Mouse (Mus musculus) ES-Bruce4 (cell line): ENCODE measurements around the gene Pex14.

Experiments used
- CTCF ChIP-seq: IDR thresholded peaks from one replicate; pipeline ENCODE4 v1.8.1; 2011; ENCODE audit warnings: low read depth, low read length
- EP300 ChIP-seq: IDR thresholded peaks from 2 replicates; pipeline ENCODE4 v1.6.1; 2011; ENCODE audit warnings: low read depth, low read length; ENCODE audit not compliant: insufficient read depth
- POLR2A ChIP-seq: IDR thresholded peaks from one replicate; pipeline ENCODE4 v1.8.1; 2011; ENCODE audit warnings: low read length; ENCODE audit not compliant: insufficient read depth

DNA sequence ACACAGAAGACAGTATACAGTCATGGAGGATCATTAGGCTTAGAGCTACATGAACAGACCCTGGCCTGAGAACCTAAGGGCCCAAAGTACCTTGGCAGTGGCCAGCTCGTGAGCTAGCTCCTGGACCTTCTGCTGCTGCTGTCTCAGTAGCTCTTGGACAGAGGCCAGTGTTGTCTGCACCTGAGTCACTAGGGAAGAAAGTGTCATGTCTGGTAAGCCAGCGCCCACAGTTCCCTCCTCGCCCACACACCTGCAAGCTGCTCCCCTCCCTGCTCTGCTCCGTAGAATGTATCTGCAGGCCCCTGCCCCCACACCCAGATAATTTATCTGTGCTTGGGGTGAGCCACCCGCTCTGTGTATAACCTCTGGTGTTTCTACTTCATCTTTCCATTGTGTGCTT lies 133.5 kb downstream of the Pex14 start:
- TF ChIP-seq CTCF (no peak), POLR2A (no peak), EP300 (no peak)
